Mouse (Mus musculus): Measurements from ENCODE around the gene Gm21800.
"Not testable (repeated sequence)": the region's sequence is repeated elsewhere in the genome, so short reads cannot be mapped to it uniquely, and the experiment has no call there.

DNA sequence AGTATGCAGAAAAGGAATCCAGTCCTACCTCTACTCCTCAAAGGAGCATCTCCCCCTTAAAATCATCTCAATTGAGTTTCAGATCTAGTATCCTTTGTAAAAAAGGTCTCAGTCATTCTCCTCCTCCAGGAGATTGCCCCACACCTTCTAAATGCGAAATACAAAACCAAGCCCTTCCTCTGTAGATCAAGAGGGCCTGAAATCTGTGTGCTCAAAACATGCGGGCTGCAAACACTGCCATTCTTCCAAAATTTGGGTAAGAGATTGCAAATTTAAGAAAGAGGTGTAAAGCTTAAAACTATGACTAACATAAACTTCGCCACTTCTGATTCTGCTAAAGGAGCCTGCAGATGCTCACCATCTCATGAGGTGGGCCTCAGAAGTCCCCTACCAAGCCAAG, at the start of gene Gm21800:
- TF ChIP-seq CTCF (IDR thresholded peaks at IDR 0.05; ENCODE audit: borderline replicate concordance, control insufficient read depth, extremely low read depth, insufficient read depth, low read length, poor library complexity); POLR2A (IDR thresholded peaks at IDR 0.05; ENCODE audit: control insufficient read depth, extremely low read depth, insufficient read depth, low read length, poor library complexity): not testable (repeated sequence)

Data from thymus, adult 2 months (tissue).